11 mouse cellular contexts compared by ENCODE assay signal in genomic region chr5:33372331-33373038, GRCm38 (mm10). TPM values are rescaled to one million over a fixed set of nuclear protein-coding genes. Genes with fewer than 3 reads are reported as not detected.
DNase-seq lines count a peak whose midpoint lies in the region; ATAC-seq lines count a peak whose summit lies in the region.
"Had no signal": no experiment of that assay in that cellular context is flagged by ENCODE, and none has a peak within 500 bp of the region (broad histone marks: within the 10 kb centered on the region; RNA-seq: fewer than 3 reads in every experiment).

No protein-coding gene starts in this region.

- peak; percentile 16 to 43; a peak in 1 of 4 replicates for ATAC-seq in hematopoietic stem cell, adult 5-6 weeks (replicated peaks in 1 of 2; ENCODE audit: insufficient read depth in 1 of 2, low FRiP score in 2 of 2, low TSS enrichment in 1 of 2, low read depth in 1 of 2, poor library complexity in 2 of 2, severe bottlenecking in 2 of 2)
- ATAC-seq: midbrain, embryonic 15.5 days had no signal

- intact Hi-C loops in left cerebral cortex, postnatal 4 days (cut with DNase I) = loop anchor here (10.0 kb wide), 1 partner anchor 168 kb away; no protein-coding TSS in a partner anchor

- peak; percentile 23 for DNase-seq in right cerebral cortex, postnatal 4 days
- no peak for DNase-seq in right cerebral cortex, adult 18-20 months
- DNase-seq in cerebellum, adult 18-20 months = peak; percentile 56 to 59
- DNase-seq in layer of hippocampus, adult 8-10 months (ENCODE audit: low spot score in 2 of 2) = no peak
- DNase-seq in left cerebral cortex, adult 9 months (ENCODE audit: low spot score in 2 of 2) = no peak
- no peak for DNase-seq in left cerebral cortex, postnatal 4 days
- DNase-seq: gastrocnemius, adult 2 months; right cerebral cortex, postnatal 14 days; thymus, postnatal 36 days had no signal

RNA-seq across cellular contexts. Expression of gene Uvssa, which starts 5.9 kb away (rescaled TPM):
- total RNA-seq in hematopoietic stem cell, adult 5-6 weeks (2017) = 10.0 and 14.9 TPM in 2 replicates
- total RNA-seq in layer of hippocampus, adult 8-10 months (2022) = 1 to 10 TPM; 7.0 to 9.7 (median 8.3) TPM
- total RNA-seq in left cerebral cortex, postnatal 4 days (2021) = 10 to 100 TPM; 12.4 to 12.9 TPM

RNA-seq across cellular contexts. Expression of gene Maea, which starts 37.2 kb away (rescaled TPM):
- 240 and 243 TPM in 2 replicates for total RNA-seq in hematopoietic stem cell, adult 5-6 weeks (2017)
- 100 to 1,000 TPM in 2 of 4 experiments, 10 to 100 TPM in 2; 95.1 to 105 (median 98.5) TPM for total RNA-seq in layer of hippocampus, adult 8-10 months (2022)
- 10 to 100 TPM; 89.1 to 94.1 TPM for total RNA-seq in left cerebral cortex, postnatal 4 days (2021)

Comparison
In these comparisons a context has a peak if more than half of its experiments do, and no peak if none do; other contexts are left out.
1. DNase-seq: peak in right cerebral cortex, postnatal 4 days (single experiment) and cerebellum, adult 18-20 months (2 of 2); none in right cerebral cortex, adult 18-20 months (single experiment), layer of hippocampus, adult 8-10 months (0 of 2), left cerebral cortex, adult 9 months (0 of 2) and left cerebral cortex, postnatal 4 days (single experiment).